Mouse (Mus musculus) myocyte (in vitro differentiated cells): ENCODE measurements around the gene Ppp4r4.

Experiments
- CEBPB ChIP-seq: IDR thresholded peaks from 2 replicates; pipeline ENCODE4 v1.6.1; 2011; ENCODE audit warnings: mild to moderate bottlenecking, moderate library complexity; ENCODE audit not compliant: poor library complexity, insufficient read depth, severe bottlenecking
- POLR2A ChIP-seq: IDR thresholded peaks from one replicate; pipeline ENCODE4 v1.6.1; 2011; ENCODE audit warnings: low read depth, mild to moderate bottlenecking, control low read depth, moderate library complexity; ENCODE audit not compliant: insufficient read length
- POLR2AphosphoS2 ChIP-seq: IDR thresholded peaks from one replicate; pipeline ENCODE4 v1.6.1; 2011; ENCODE audit warnings: low read depth, control low read depth; ENCODE audit not compliant: insufficient read length

DNA sequence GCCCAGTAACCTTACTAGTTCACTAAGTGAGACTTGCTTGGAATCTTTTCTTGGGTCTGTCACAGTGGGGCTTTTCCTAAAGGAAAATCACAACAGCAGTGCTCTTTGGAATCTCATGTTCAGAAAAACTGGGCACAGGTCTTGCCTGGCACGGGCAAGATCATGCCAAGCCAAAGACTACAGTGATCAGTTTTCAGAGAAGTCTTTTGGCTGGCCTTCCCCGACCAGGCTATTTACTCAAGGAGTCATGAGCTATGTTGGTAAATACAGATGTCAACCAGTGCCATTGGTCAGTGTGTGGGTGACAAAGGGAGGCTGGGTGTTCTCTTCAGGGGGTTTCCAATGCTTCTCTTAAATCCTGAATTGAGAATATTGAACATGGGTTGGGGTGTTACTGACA is 127.1 kb downstream of the Ppp4r4 start:
- TF ChIP-seq POLR2A, result no peak
- no peak for TF ChIP-seq POLR2AphosphoS2
- no peak for TF ChIP-seq CEBPB
